Mouse (Mus musculus) heart, embryonic 16.5 days (tissue): ENCODE results near the gene Pomt1. TPM values are rescaled to one million over a fixed set of nuclear protein-coding genes. Genes with fewer than 3 reads are reported as not detected.
A peak's percentile ranks its signal among the peaks of the same experiment; 100 is the strongest.

Experiments used
- ATAC-seq: fragments of 200-750 bp; cut with Nextera tagmentation; replicated peaks from 2 replicates; pipeline ENCODE4 v1.8.0; 2017; ENCODE audit warnings: moderate number of reproducible peaks; ENCODE audit not compliant: insufficient read depth, low FRiP score; ENCODE audit errors: extremely low read depth
- H3K27ac ChIP-seq: fragments of 300-500 bp; sonication (generic); 2 replicates; pipeline ENCODE4 v1.5.1; 2014; ENCODE audit warnings: mild to moderate bottlenecking, low read length, control low read depth, moderate library complexity
- H3K27me3 ChIP-seq: fragments of 300-500 bp; sonication (generic); 2 replicates; pipeline ENCODE4 v1.6.1; 2014; ENCODE audit warnings: low read length, mixed read lengths; ENCODE audit not compliant: control insufficient read depth, insufficient read depth
- H3K36me3 ChIP-seq: fragments of 300-500 bp; sonication (generic); 2 replicates; pipeline ENCODE4 v1.6.1; 2014; ENCODE audit not compliant: control insufficient read depth, insufficient read depth
- H3K4me1 ChIP-seq: fragments of 300-500 bp; sonication (generic); 2 replicates; pipeline ENCODE4 v1.6.1; 2014; ENCODE audit warnings: low read length, mixed read lengths; ENCODE audit not compliant: control insufficient read depth, insufficient read depth
- H3K4me2 ChIP-seq: fragments of 300-500 bp; sonication (generic); 2 replicates; pipeline ENCODE4 v1.6.1; 2014; ENCODE audit warnings: low read depth, mild to moderate bottlenecking, control low read depth, low read length
- H3K4me3 ChIP-seq: fragments of 300-500 bp; sonication (generic); 2 replicates; pipeline ENCODE4 v1.5.1; 2014; ENCODE audit warnings: mild to moderate bottlenecking, control low read depth, low read length
- H3K9ac ChIP-seq: fragments of 300-500 bp; sonication (generic); 2 replicates; pipeline ENCODE4 v1.6.1; 2014; ENCODE audit warnings: low read length, control low read depth
- H3K9me3 ChIP-seq: fragments of 300-500 bp; sonication (generic); replicated peaks from 2 replicates; pipeline ENCODE4 v1.6.1; 2016; ENCODE audit warnings: low read length; ENCODE audit not compliant: control insufficient read depth
- WGBS: fragments of 180-500 bp; shearing (Covaris S2); extraction: QIAGEN DNeasy Blood & Tissue Kit; methylation state at CpG from one replicate; pipeline ENCODE4 v1.1.7; 2014; 5-methylcytosine and 5-hydroxymethylcytosine counted together
- polyA plus RNA-seq: library from polyadenylated mRNA; unstranded; fragments of >200 nt; fragmentation: Nextera tagmentation; extraction: Ambion mirVana; gene quantifications from 2 replicates; pipeline ENCODE4 v1.2.1, GENCODE M21; 2015

Pomt1 gene
- polyA plus RNA-seq, 1 experiment from 2014 or later, result 20.5 TPM

- H3K9me3 ChIP-seq, result no peaks in the 10 kb centered on the region
- H3K9ac ChIP-seq, result no peak overlapping the region
- H3K27ac ChIP-seq, result no peak overlapping the region
- H3K4me3 ChIP-seq, result no peak overlapping the region
- H3K4me2 ChIP-seq, result no peak overlapping the region
- H3K27me3 ChIP-seq, result no peaks in the 10 kb centered on the region
- ATAC-seq, result no peak
- H3K4me1 ChIP-seq, result no peaks in the 10 kb centered on the region
- H3K36me3 ChIP-seq, result peaks cover 81% of the 10 kb centered on the region
- 88% methylated on average over 11 of the region's 11 CpGs for WGBS
These were observed 17.7 kb upstream of the Pomt1 start for GRCm38 (mm10) chr2:32218541-32219334.

DNA sequence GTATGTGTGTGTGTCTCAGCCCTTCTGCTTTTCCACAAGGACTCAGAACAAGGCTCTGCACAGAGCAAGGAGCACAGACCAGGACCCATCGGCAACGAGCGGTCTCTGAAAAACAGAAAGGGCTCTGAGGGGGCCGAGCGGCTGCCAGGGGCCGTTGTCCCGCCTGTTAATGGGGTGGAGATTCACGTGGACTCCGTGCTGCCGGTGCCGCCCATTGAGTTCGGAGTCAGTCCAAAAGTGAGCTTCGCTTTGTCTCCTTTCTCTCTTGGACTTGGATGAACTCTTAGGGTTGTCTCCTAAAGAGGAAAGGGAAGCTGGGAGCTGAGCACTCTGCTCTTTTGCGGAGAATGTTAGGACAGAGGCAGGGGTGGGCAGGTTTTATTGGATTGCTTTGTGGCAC, 16.9 kb upstream of the Pomt1 start:
- H3K4me1 ChIP-seq, result no peaks in the 10 kb centered on the region
- H3K27me3 ChIP-seq, result no peaks in the 10 kb centered on the region
- H3K4me3 ChIP-seq, result no peak overlapping the region
- H3K9ac ChIP-seq, result no peak overlapping the region
- 93% methylated on average over 14 of the region's 14 CpGs for WGBS
- no peak overlapping the region for H3K27ac ChIP-seq
- ATAC-seq, result no peak
- H3K36me3 ChIP-seq, result peaks cover 81% of the 10 kb centered on the region
- no peaks in the 10 kb centered on the region for H3K9me3 ChIP-seq
- H3K4me2 ChIP-seq, result no peak overlapping the region

DNA sequence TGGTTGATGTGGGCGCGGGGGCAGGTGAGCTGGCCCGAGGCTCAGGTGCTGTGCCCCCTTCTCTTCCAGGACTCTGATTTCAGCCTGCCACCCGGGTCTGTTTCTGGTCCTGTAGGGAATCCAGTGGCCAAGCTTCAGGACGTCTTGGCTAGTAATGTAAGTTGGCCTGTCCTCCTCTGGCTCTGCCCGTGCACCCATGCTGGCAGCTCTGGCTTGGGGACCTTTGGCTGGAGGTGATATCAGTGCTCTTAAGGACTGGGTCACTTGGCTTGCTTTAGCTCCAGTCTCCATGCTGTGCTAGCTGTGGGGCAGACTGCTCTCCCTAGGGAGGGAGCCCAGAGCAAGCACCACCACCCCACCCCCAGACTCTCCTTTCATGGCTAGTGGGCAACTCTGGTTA, 16.4 kb upstream of the Pomt1 start:
- peaks cover 79% of the 10 kb centered on the region for H3K36me3 ChIP-seq
- H3K4me3 ChIP-seq, result no peak overlapping the region
- ATAC-seq, result no peak
- no peak overlapping the region for H3K27ac ChIP-seq
- H3K4me2 ChIP-seq, result no peak overlapping the region
- H3K27me3 ChIP-seq, result no peaks in the 10 kb centered on the region
- H3K9me3 ChIP-seq, result no peaks in the 10 kb centered on the region
- H3K9ac ChIP-seq, result no peak overlapping the region
- WGBS, result 91% methylated on average over 6 of the region's 6 CpGs
- H3K4me1 ChIP-seq, result no peaks in the 10 kb centered on the region

- Histone ChIP-seq H3K9ac (no peak overlapping the region), H3K4me3 (no peak overlapping the region), H3K4me2 (no peak overlapping the region), H3K4me1 (no peaks in the 10 kb centered on the region), H3K36me3 (peaks cover 81% of the 10 kb centered on the region), H3K27me3 (no peaks in the 10 kb centered on the region), H3K27ac (no peak overlapping the region), H3K9me3 (no peaks in the 10 kb centered on the region)
- ATAC-seq, result no peak
- 91% methylated on average over 10 of the region's 10 CpGs for WGBS
These were observed 15.4 kb upstream of the Pomt1 start for GRCm38 (mm10) chr2:32220969-32221368.

DNA sequence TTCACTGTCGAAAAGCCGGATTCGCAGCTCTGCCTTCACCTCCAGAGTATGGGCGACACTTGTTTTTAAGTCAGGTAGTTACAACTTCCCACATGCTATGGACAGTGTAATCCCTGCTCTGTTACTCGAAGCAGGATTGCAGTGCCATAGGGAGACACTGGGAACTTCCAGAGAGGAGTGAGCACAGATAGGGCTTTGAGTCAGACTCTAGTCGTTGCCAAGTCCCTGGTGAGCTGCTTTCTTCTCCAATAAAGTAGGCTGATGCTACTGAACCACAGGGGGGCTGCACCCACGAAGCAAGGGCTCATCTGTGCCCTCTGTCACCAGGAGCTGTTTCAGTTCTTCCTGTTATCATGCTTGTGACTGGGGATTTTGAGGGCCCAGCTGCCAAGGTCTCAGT, 14.8 kb upstream of the Pomt1 start:
- Histone ChIP-seq H3K27ac (no peak overlapping the region), H3K4me2 (no peak overlapping the region), H3K4me1 (no peaks in the 10 kb centered on the region), H3K4me3 (no peak overlapping the region), H3K9me3 (no peaks in the 10 kb centered on the region), H3K9ac (no peak overlapping the region), H3K27me3 (no peaks in the 10 kb centered on the region), H3K36me3 (peaks cover 81% of the 10 kb centered on the region)
- 92% methylated on average over 7 of the region's 7 CpGs for WGBS
- ATAC-seq, result no peak

- H3K4me1 ChIP-seq, result no peaks in the 10 kb centered on the region
- no peaks in the 10 kb centered on the region for H3K27me3 ChIP-seq
- H3K27ac ChIP-seq, result no peak overlapping the region
- no peak overlapping the region for H3K4me3 ChIP-seq
- no peak for ATAC-seq
- H3K9ac ChIP-seq, result no peak overlapping the region
- peaks cover 81% of the 10 kb centered on the region for H3K36me3 ChIP-seq
- no peaks in the 10 kb centered on the region for H3K9me3 ChIP-seq
- H3K4me2 ChIP-seq, result no peak overlapping the region
- 80% methylated on average over 10 of the region's 10 CpGs for WGBS
These were observed 14.3 kb upstream of the Pomt1 start for GRCm38 (mm10) chr2:32222057-32222456.

DNA sequence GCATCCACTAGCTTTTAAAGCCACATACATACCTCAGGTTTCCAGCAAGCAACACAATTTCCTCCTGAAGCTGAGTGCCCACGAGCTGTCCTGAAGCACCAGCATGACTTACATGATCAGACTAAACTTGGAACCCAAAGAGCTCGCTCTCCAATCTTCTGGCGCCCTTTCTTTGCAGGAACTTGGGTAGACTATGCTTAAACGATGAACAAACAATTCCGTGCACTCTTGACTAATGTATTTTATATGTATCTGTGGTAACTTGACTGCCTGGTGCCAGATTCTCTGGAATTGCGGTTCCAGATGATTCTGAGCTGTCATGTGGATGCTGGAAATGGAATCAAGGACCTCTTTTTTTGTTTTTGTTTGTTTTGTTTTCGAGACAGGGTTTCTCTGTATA, 957 bp upstream of the Pomt1 start:
- peak overlapping the region; percentile 73 for H3K4me3 ChIP-seq
- ATAC-seq, result no peak
- WGBS, result 29% methylated on average over 7 of the region's 7 CpGs
- H3K4me2 ChIP-seq, result peak overlapping the region; percentile 93
- peak overlapping the region; percentile 93; the same call in 1 of the 2 replicates for H3K27ac ChIP-seq
- no peaks in the 10 kb centered on the region for H3K9me3 ChIP-seq
- peak overlapping the region; percentile 83 for H3K9ac ChIP-seq
- H3K27me3 ChIP-seq, result no peaks in the 10 kb centered on the region
- H3K4me1 ChIP-seq, result peaks cover 22% of the 10 kb centered on the region
- H3K36me3 ChIP-seq, result peaks cover 24% of the 10 kb centered on the region

DNA sequence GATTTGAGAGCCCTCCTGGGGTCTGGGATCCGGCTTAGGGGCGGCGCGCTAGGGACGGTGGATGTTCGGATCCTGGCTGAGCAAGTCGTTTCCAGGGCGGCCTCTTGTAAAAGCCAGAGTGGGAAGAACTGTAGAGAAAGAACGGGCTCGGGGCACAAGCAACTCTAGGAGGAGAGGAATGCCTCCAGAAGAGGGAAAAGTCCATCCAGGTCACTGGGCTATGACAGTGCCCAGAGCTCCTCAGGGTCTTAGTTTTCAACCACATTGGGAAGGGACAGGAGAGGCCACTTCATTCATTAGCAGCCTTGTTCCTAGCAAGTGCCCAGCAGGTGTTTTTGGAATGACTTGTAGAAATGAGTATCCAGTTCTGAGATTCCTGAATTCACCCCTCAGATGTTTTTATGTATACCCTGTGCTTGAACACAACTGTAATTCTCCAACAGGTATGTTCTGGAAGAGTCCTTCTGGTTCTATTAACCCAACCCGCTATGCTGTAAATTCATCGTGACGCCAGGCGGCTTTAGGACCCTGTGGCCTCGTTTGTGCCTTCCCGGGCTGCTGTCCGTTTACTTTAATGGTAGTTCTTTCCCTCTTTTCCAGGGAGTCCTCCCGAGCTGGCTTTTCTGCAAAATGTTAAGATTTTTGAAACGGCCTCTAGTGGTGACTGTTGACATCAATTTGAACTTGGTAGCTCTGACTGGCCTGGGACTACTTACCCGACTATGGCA, 534 bp downstream of the Pomt1 start:
- Histone ChIP-seq H3K36me3 (peaks cover 10% of the 10 kb centered on the region), H3K9me3 (no peaks in the 10 kb centered on the region), H3K9ac (peak overlapping the region; percentile 78), H3K4me3 (peak overlapping the region; percentile 73), H3K27ac (peak overlapping the region; percentile 93), H3K4me1 (peaks cover 22% of the 10 kb centered on the region), H3K27me3 (no peaks in the 10 kb centered on the region), H3K4me2 (peak overlapping the region; percentile 93)
- 0 out of 2 replicates have a peak, but pooled peaks have one; percentile 23 for ATAC-seq
- WGBS, result under 1% methylated on average over 20 of the region's 20 CpGs

GRCm38 (mm10) chr2:32237571-32237970, 1.2 kb downstream of the Pomt1 start:
- H3K4me2 ChIP-seq, result peak overlapping the region; percentile 93
- peaks cover 22% of the 10 kb centered on the region for H3K4me1 ChIP-seq
- no peaks in the 10 kb centered on the region for H3K9me3 ChIP-seq
- ATAC-seq, result no peak
- H3K4me3 ChIP-seq, result peak overlapping the region; percentile 73
- H3K36me3 ChIP-seq, result peaks cover 7% of the 10 kb centered on the region; the same call in 1 of the 2 replicates
- H3K27me3 ChIP-seq, result no peaks in the 10 kb centered on the region
- 31% methylated on average over 4 of the region's 4 CpGs for WGBS
- H3K9ac ChIP-seq, result peak overlapping the region; percentile 78
- peak overlapping the region; percentile 93 for H3K27ac ChIP-seq
